Mouse (Mus musculus) urinary bladder, adult 18-20 months (tissue): ENCODE data around the gene Nsd1.

ENCODE experiments used
- DNase-seq, 2 experiments: peaks; one replicate each; pipeline ENCODE4 v3.0.0; 2022; ENCODE audit warnings: low spot score in 2 of 2, mixed read lengths in 2 of 2

The Nsd1 gene

DNA sequence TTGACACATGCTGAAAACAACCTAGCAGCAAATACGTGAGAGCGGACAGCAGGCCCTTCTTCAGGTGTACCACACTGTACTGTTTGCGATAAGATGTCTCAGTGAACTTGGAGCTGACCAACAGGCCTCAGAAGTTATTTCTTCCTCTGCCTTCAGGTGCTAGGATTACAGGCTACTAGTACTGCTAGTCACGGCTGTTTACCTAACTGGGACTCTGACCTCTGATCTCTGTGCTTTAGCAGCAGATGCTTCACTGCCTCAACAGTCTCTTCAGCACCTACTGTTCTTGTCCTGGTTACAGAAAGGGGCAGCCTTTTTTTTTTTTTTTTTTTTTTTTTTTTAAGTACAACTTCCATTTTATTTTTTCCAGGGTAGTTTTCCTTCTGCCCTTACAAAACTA lies 43.2 kb downstream of the Nsd1 start:
- DNase-seq = no peak

DNA sequence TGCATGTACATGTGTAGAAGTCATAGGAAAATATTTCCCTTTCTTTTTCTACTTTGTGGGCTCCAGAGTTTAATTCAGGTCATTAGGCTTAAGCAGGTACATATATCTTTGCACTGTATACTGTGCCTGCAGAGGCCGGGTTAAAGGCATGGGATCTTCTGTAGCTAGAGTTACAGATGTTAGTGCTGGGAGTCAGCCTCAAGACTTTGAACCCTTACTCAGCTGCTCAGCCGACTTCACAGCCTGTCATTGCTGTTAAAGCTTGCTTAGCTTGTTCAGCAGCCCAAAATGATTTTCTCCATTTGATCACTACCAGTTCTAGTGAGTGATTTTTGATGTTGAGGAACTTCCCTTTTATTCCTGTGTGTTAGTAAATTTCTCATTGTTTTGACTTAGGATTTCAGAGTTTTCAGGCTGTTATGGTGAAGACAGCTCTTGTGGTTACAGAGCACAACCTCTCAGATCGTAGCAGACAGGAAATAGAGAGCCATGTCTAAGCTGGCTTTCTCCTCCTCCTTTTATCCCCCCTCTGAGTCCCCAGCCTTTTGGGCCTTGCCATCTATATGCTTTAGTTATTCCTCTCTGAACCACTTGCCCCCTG lies 45.6 kb downstream of the Nsd1 start:
- no peak for DNase-seq

- no peak for DNase-seq
Observed at GRCm38 (mm10) chr13:55258651-55259050, 49.1 kb downstream of the Nsd1 start.

DNA sequence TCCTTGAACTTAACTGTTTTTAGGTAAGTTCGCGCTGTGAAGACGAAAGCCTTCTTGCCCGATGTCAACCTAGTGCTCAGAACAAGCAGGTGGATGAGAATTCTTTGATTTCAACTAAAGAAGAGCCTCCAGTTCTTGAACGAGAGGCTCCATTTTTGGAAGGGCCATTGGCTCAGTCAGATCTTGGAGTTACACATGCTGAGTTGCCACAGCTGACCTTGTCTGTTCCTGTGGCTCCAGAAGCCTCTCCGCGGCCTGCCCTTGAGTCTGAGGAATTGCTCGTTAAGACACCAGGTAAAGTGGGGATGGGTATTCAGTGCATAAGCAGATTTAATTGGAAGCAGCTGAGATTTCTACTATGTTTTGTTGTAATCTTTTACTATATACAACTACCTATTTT lies 51.9 kb downstream of the Nsd1 start:
- no peak for DNase-seq

DNA sequence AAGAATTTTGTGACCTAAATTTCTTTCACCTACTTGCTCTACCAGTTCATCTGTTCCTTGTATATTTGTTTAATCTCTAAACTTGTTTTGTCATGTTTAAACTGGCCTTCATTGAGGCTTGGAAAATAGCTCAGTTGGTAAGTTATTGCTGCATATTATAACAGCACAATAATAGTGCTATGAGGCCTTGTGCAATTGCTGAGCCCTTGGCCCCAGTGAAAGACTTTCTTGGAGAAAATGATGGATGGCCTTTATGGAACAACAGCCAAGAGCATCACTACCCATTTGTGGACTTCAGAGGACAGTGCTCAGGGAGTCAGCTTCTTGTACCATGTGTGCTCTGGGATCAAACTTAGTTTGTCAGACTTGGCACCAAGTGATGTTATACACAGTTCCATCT lies 52.5 kb downstream of the Nsd1 start:
- no peak for DNase-seq

- DNase-seq = no peak
Observed at GRCm38 (mm10) chr13:55277203-55277602, 67.6 kb downstream of the Nsd1 start.

- DNase-seq = no peak
Observed at GRCm38 (mm10) chr13:55277646-55278045, 68.1 kb downstream of the Nsd1 start.

GRCm38 (mm10) chr13:55288854-55289253 lies 79.3 kb downstream of the Nsd1 start:
- DNase-seq = no peak

GRCm38 (mm10) chr13:55296760-55297159 lies 87.2 kb downstream of the Nsd1 start:
- DNase-seq = no peak

DNA sequence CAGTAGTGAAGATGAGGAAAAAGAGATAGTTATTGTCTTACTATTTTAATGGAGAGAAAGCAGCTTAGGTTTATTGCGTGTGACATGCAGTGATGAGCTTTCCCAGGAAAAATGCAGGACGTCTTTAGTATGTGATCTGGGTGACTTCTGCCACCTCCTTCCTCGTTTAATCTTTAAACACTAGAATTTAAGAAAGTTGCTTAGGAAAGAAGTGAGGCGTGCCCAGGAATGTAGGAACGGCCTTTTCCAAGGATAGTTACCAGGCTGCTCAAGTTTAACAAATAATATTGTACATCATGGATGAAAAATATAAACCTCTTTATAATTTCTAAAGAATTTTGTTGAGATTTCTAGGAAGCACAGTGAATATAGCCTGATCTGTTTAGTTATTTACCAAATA lies 91.3 kb downstream of the Nsd1 start:
- no peak for DNase-seq

DNA sequence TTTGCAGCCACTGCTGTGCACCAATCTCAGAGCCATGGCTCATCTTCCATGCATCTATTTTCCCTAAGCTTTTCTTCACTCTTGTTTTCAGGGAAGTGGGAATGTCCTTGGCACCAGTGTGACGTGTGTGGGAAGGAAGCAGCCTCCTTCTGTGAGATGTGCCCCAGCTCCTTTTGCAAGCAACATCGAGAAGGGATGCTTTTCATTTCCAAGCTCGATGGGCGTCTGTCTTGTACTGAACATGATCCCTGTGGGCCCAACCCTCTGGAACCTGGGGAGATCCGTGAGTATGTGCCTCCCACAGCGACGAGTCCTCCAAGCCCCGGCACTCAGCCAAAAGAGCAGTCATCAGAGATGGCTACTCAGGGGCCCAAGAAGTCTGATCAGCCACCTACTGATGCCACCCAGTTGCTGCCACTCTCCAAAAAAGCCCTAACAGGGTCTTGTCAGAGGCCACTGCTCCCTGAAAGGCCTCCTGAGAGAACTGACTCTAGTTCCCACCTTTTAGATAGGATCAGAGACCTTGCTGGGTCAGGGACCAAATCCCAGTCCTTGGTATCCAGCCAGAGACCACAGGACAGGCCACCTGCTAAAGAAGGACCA lies 102.5 kb downstream of the Nsd1 start:
- no peak for DNase-seq

GRCm38 (mm10) chr13:55313051-55313450 lies 103.5 kb downstream of the Nsd1 start:
- DNase-seq = no peak

GRCm38 (mm10) chr13:55314891-55315412 lies 105.4 kb downstream of the Nsd1 start:
- no peak for DNase-seq

DNA sequence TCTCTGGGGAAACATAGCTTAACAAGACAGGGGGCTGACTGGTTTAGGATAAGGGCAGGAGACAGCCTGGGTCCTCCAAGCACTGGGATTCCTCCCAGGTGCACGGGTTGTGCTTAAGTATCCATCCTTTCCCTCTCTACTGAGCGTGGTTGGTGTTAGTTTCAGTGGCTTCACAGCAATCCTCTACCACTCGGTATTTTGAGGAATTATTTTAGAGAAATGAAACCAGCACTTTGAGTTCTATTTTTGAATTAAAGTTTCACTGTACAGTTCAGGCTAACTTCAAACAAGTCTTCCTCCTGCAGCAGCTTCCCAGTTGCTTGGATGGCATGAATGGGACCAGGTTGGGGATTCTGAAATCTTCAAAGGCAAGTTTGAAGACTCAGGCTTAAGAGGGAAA lies 108.8 kb downstream of the Nsd1 start:
- no peak for DNase-seq

GRCm38 (mm10) chr13:55319931-55320533 lies 110.5 kb downstream of the Nsd1 start, which contains the start of gene Prelid1:
TSS of gene Prelid1 (plus strand) at chr13:55320500.
- DNase-seq = no peak

DNA sequence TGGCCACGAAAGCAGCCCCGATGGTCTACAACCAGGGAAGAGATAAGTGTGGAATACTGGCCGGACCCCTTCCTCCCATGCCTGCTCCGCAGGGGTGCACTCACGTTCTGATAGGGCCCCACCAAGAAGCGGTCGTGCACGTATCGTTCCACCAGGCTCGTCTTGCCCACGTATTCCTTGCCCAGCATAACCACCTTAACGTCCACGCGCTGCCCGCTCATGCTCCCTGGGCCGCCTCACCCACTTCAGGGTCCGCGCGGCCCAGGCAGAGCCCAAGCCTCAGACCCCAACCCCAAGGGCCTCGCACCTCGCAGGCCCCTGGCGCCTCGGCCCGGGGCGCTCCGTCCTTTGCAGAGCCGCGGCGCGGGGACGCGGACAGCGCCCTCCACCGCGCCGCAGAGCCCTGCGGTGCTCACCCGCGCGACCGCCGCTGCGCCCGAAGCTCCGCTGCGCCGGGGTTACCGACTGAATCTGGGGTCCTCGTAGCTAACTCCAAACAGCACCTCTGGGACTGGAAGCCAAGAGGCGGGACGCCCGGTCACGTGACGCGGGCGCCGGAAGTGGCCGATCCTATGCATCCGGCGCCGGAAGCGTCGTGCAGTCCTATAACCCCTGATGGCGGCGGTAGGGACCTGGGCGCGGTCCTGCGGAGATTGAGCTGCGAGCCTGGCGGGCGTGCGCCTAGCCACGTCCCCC lies 112.0 kb downstream of the Nsd1 start, which contains the start of gene Rab24:
Gene Rab24 (minus strand): TSS at position 513 of the 696 bp plus-strand sequence.
- DNase-seq = peak; percentile 80

- DNase-seq = no peak
Observed at GRCm38 (mm10) chr13:55322130-55322825, 112.7 kb downstream of the Nsd1 start.

DNA sequence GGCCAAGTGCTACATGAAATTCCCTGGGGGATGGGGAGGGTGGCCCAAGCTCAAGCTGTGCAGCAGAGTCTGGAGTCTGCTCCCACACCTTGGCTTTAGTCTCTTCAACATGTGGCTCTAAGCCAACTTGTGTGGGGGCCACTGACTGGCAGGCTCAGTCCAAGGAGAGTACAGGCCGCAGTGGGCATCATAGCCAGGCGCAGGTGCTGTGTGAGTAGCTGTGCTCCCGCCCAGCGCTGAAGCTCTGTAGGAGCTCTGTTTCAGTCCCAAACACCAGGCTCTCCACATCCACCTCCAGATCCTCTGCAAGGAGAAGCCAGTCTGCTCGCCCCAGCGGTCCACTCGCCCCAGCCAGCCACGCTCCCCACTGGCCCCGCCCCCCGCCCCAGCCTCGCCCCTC lies 116.0 kb downstream of the Nsd1 start:
- DNase-seq = no peak

GRCm38 (mm10) chr13:55327169-55327568 lies 117.6 kb downstream of the Nsd1 start:
- no peak for DNase-seq

GRCm38 (mm10) chr13:55327633-55328032 lies 118.1 kb downstream of the Nsd1 start:
- peak; percentile 60 to 76 for DNase-seq

- DNase-seq = no peak
Observed at GRCm38 (mm10) chr13:55328171-55328570, 118.6 kb downstream of the Nsd1 start.

DNA sequence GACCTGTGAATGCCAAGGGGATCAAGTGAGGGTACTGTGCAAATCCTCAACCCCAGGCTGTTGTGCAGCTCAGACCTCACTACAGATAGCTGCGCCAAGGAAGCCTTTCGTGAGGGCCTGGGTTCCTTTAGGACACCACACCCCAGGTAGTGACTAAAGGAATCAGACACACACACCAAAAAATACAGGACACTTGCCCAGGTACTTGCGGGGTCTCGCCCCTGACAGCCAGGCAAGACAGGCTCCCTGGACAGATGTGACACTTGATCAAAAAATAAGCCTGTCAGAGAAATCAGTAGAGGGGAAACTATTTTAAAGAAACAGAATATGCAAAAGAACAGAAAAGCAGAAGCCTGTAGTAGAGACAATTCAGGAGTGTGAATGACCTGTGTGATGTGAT lies 119.1 kb downstream of the Nsd1 start:
- no peak for DNase-seq
